Mouse (Mus musculus) C2C12 (cell line): ENCODE measurements around the gene Csnk1g1.

Experiments
- CEBPB ChIP-seq: IDR thresholded peaks from one replicate; pipeline ENCODE4 v1.6.1; 2011; ENCODE audit warnings: low read depth, mild to moderate bottlenecking, control low read depth, moderate library complexity
- CTCF ChIP-seq: IDR thresholded peaks from one replicate; pipeline ENCODE4 v1.5.1; 2011; ENCODE audit not compliant: control insufficient read depth, insufficient read depth, insufficient read length
- MAX ChIP-seq: IDR thresholded peaks from one replicate; pipeline ENCODE4 v1.6.1; 2011; ENCODE audit warnings: mild to moderate bottlenecking, control low read depth
- MYOD1 ChIP-seq: IDR thresholded peaks from one replicate; pipeline ENCODE4 v1.6.1; 2011; ENCODE audit warnings: low read depth; ENCODE audit not compliant: control insufficient read depth, insufficient read length
- MYOG ChIP-seq: IDR thresholded peaks from one replicate; pipeline ENCODE4 v1.6.1; 2011; ENCODE audit not compliant: control insufficient read depth, insufficient read length; ENCODE audit errors: extremely low read depth
- USF1 ChIP-seq: IDR thresholded peaks from one replicate; pipeline ENCODE4 v1.6.1; 2011; ENCODE audit warnings: low read depth, mild to moderate bottlenecking, control low read depth, moderate library complexity

DNA sequence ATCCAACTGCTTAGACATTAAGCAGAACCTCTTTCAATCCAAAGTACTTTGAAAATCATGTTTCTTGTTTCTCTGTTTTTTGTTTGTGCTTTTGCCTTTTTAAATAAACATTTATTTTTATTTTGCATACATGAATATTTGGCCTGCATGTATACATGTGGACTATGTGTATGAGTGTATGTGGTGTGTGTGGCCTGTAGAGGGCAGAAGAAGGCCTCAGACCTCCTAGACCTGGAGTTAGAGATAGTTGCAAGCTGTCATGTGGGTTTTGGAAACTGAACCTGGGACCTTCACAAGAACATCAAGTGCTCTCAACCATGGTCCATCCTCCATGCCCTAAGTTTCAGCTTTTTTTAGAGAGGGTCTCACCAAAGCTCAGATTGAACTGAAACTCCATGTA, 5.3 kb upstream of the Csnk1g1 start:
- no peak for TF ChIP-seq MAX
- no peak for TF ChIP-seq CTCF
- TF ChIP-seq MYOD1: no peak
- no peak for TF ChIP-seq MYOG
- no peak for TF ChIP-seq USF1
- TF ChIP-seq CEBPB: no peak
